Mouse (Mus musculus): ENCODE data around the gene Ifna16. TPM values are rescaled to one million over a fixed set of nuclear protein-coding genes. Genes with fewer than 3 reads are reported as not detected.

Ifna16 gene
- total and polyA plus RNA-seq, 2 experiments from 2014 or later = not detected

DNA sequence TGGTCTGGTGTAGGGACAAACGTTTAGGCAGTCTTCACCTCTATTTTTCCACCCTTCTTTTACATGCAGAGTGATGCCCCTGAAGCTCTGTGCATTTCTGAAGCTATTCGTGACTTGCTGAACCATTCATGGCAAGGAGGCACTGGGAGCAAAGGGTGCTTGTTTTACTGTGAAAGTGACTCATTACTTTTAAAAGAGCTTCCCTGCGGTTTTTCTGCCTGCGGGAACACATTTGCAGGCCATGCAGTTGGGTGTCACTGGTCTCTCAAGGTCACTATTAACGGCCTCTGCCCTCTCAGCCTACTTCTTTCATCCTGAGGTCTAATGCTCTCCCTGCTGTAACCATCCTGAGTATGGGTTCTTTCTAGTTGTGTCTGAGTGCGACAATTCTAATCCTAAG, 20.4 kb upstream of the Ifna16 start:
- no peaks in the 10 kb centered on the region for H3K9me3 ChIP-seq (replicated peaks; ENCODE audit: control insufficient read depth, low read length)
- H3K4me3 ChIP-seq (ENCODE audit: low read depth, low read length) = no peak overlapping the region
- no peak overlapping the region for H3K9ac ChIP-seq (replicated peaks; ENCODE audit: low read depth, low read length)
- H3K4me1 ChIP-seq (ENCODE audit: control insufficient read depth, insufficient read depth) = no peaks in the 10 kb centered on the region
- 59% methylated on average over 6 of the region's 6 CpGs for WGBS
- no peaks in the 10 kb centered on the region for H3K36me3 ChIP-seq (replicated peaks; ENCODE audit: control insufficient read depth, insufficient read depth, low read length)
- no peak overlapping the region for H3K4me2 ChIP-seq (ENCODE audit: low read depth, low read length)
- no peaks in the 10 kb centered on the region for H3K27me3 ChIP-seq (ENCODE audit: control insufficient read depth, insufficient read depth, low read length)
- no peak for DNase-seq (ENCODE audit: low spot score)
- TF ChIP-seq EP300 (IDR thresholded peaks at IDR 0.05; ENCODE audit: low read depth) = no peak
- TF ChIP-seq CTCF (IDR thresholded peaks at IDR 0.05; ENCODE audit: low read depth) = no peak
- no peak for ATAC-seq (ENCODE audit: insufficient read depth, low read depth)
- no peak overlapping the region for H3K27ac ChIP-seq (ENCODE audit: low read depth)

GRCm38 (mm10) chr4:88696237-88696884, 19.6 kb upstream of the Ifna16 start:
- no peak overlapping the region for H3K27ac ChIP-seq (ENCODE audit: low read depth)
- ATAC-seq (ENCODE audit: insufficient read depth, low read depth) (peak; percentile 69), DNase-seq (ENCODE audit: low spot score) (peak; percentile 76)
- no peaks in the 10 kb centered on the region for H3K4me1 ChIP-seq (ENCODE audit: control insufficient read depth, insufficient read depth)
- H3K9ac ChIP-seq (replicated peaks; ENCODE audit: low read depth, low read length) = no peak overlapping the region
- H3K4me3 ChIP-seq (ENCODE audit: low read depth, low read length) = no peak overlapping the region
- WGBS = 25% methylated on average over 3 of the region's 3 CpGs
- H3K36me3 ChIP-seq (replicated peaks; ENCODE audit: control insufficient read depth, insufficient read depth, low read length) = no peaks in the 10 kb centered on the region
- no peak overlapping the region for H3K4me2 ChIP-seq (ENCODE audit: low read depth, low read length)
- no peaks in the 10 kb centered on the region for H3K9me3 ChIP-seq (replicated peaks; ENCODE audit: control insufficient read depth, low read length)
- no peaks in the 10 kb centered on the region for H3K27me3 ChIP-seq (ENCODE audit: control insufficient read depth, insufficient read depth, low read length)
- TF ChIP-seq EP300 (IDR thresholded peaks at IDR 0.05; ENCODE audit: low read depth) (no peak), CTCF (IDR thresholded peaks at IDR 0.05; ENCODE audit: low read depth) (peak; percentile 98)

- Histone ChIP-seq H3K4me3 (ENCODE audit: low read depth, low read length) (no peak overlapping the region), H3K4me1 (ENCODE audit: control insufficient read depth, insufficient read depth) (no peaks in the 10 kb centered on the region), H3K4me2 (ENCODE audit: low read depth, low read length) (no peak overlapping the region), H3K9ac (replicated peaks; ENCODE audit: low read depth, low read length) (no peak overlapping the region), H3K27me3 (ENCODE audit: control insufficient read depth, insufficient read depth, low read length) (no peaks in the 10 kb centered on the region), H3K36me3 (replicated peaks; ENCODE audit: control insufficient read depth, insufficient read depth, low read length) (no peaks in the 10 kb centered on the region), H3K27ac (ENCODE audit: low read depth) (no peak overlapping the region), H3K9me3 (replicated peaks; ENCODE audit: control insufficient read depth, low read length) (no peaks in the 10 kb centered on the region)
- DNase-seq (ENCODE audit: low spot score) = no peak
- no peak for ATAC-seq (ENCODE audit: insufficient read depth, low read depth)
- WGBS = 67% methylated on average over 2 of the region's 2 CpGs
- no peak for TF ChIP-seq CTCF (IDR thresholded peaks at IDR 0.05; ENCODE audit: low read depth)
- no peak for TF ChIP-seq EP300 (IDR thresholded peaks at IDR 0.05; ENCODE audit: low read depth)
Measured at GRCm38 (mm10) chr4:88693392-88693791, 16.7 kb upstream of the Ifna16 start.

GRCm38 (mm10) chr4:88692537-88692936, 15.8 kb upstream of the Ifna16 start:
- Histone ChIP-seq H3K27ac (ENCODE audit: low read depth) (no peak overlapping the region), H3K36me3 (replicated peaks; ENCODE audit: control insufficient read depth, insufficient read depth, low read length) (no peaks in the 10 kb centered on the region), H3K4me2 (ENCODE audit: low read depth, low read length) (no peak overlapping the region), H3K9me3 (replicated peaks; ENCODE audit: control insufficient read depth, low read length) (no peaks in the 10 kb centered on the region), H3K4me3 (ENCODE audit: low read depth, low read length) (no peak overlapping the region), H3K4me1 (ENCODE audit: control insufficient read depth, insufficient read depth) (no peaks in the 10 kb centered on the region), H3K27me3 (ENCODE audit: control insufficient read depth, insufficient read depth, low read length) (no peaks in the 10 kb centered on the region), H3K9ac (replicated peaks; ENCODE audit: low read depth, low read length) (no peak overlapping the region)
- TF ChIP-seq CTCF (IDR thresholded peaks at IDR 0.05; ENCODE audit: low read depth) (no peak), EP300 (IDR thresholded peaks at IDR 0.05; ENCODE audit: low read depth) (no peak)
- ATAC-seq (ENCODE audit: insufficient read depth, low read depth) (no peak), DNase-seq (ENCODE audit: low spot score) (no peak)
- 51% methylated on average over 1 of the region's 1 CpGs for WGBS

- no peak within 1 kb of the TSS for H3K4me3 ChIP-seq (ENCODE audit: low read depth, low read length)
- H3K27ac ChIP-seq (ENCODE audit: low read depth) = no peak within 1 kb of the TSS
- no peaks in the 10 kb centered on the region for H3K9me3 ChIP-seq (replicated peaks; ENCODE audit: control insufficient read depth, low read length)
- no peak within 1 kb of the TSS for H3K4me2 ChIP-seq (ENCODE audit: low read depth, low read length)
- H3K9ac ChIP-seq (replicated peaks; ENCODE audit: low read depth, low read length) = no peak within 1 kb of the TSS
- no peak for DNase-seq (ENCODE audit: low spot score)
- H3K36me3 ChIP-seq (replicated peaks; ENCODE audit: control insufficient read depth, insufficient read depth, low read length) = no peaks in the 10 kb centered on the region
- H3K4me1 ChIP-seq (ENCODE audit: control insufficient read depth, insufficient read depth) = no peaks in the 10 kb centered on the region
- no peak for ATAC-seq (ENCODE audit: insufficient read depth, low read depth)
- no peaks in the 10 kb centered on the region for H3K27me3 ChIP-seq (ENCODE audit: control insufficient read depth, insufficient read depth, low read length)
- 57% methylated on average over 2 of the region's 2 CpGs for WGBS
- no peak for TF ChIP-seq CTCF (IDR thresholded peaks at IDR 0.05; ENCODE audit: low read depth)
- no peak for TF ChIP-seq EP300 (IDR thresholded peaks at IDR 0.05; ENCODE audit: low read depth)
Measured at GRCm38 (mm10) chr4:88691259-88691658, 14.5 kb upstream of the Ifna16 start, which contains the start of gene Ifnab. TSS of gene Ifnab (minus strand) at chr4:88691359.

DNA sequence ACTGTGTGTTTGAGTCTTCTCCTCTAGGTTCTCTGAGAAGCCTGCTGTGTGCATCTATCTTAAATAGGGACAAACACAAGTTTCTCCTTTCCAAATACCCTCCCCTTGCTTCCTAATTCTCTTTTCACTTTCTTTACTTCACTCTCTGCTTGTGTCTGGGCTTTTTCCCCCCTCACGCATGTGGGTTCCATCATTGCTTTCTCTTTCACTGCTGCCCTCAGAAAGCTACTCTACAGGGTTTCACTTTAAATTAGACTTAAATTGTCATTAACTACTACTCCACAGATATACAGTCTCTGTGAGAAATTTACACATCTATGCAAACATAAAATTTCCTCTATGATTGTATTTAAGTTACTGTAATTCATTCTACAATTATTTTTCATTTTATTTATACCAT, 7.1 kb upstream of the Ifna16 start, which contains the start of gene Ifna2:
Gene Ifna2 (minus strand): TSS at position 101 of the 400 bp plus-strand sequence.
- Histone ChIP-seq H3K9ac (replicated peaks; ENCODE audit: low read depth, low read length) (no peak within 1 kb of the TSS), H3K27me3 (ENCODE audit: control insufficient read depth, insufficient read depth, low read length) (no peaks in the 10 kb centered on the region), H3K9me3 (replicated peaks; ENCODE audit: control insufficient read depth, low read length) (no peaks in the 10 kb centered on the region), H3K4me2 (ENCODE audit: low read depth, low read length) (no peak within 1 kb of the TSS), H3K27ac (ENCODE audit: low read depth) (no peak within 1 kb of the TSS), H3K4me1 (ENCODE audit: control insufficient read depth, insufficient read depth) (no peaks in the 10 kb centered on the region), H3K4me3 (ENCODE audit: low read depth, low read length) (no peak within 1 kb of the TSS), H3K36me3 (replicated peaks; ENCODE audit: control insufficient read depth, insufficient read depth, low read length) (no peaks in the 10 kb centered on the region)
- WGBS = 76% methylated on average over 1 of the region's 1 CpGs
- TF ChIP-seq EP300 (IDR thresholded peaks at IDR 0.05; ENCODE audit: low read depth) (no peak), CTCF (IDR thresholded peaks at IDR 0.05; ENCODE audit: low read depth) (no peak)
- DNase-seq (ENCODE audit: low spot score) = no peak
- ATAC-seq (ENCODE audit: insufficient read depth, low read depth) = no peak
